Mouse (Mus musculus) liver, embryonic 12.5 days (tissue): ENCODE measurements around the gene Slc5a10. TPM values are rescaled to one million over a fixed set of nuclear protein-coding genes. Genes with fewer than 3 reads are reported as not detected.

Experiments
- ATAC-seq: fragments of 200-750 bp; cut with Nextera tagmentation; 2 replicates; pipeline ENCODE4 v1.8.0; 2017; ENCODE audit warnings: moderate number of reproducible peaks, mild to moderate bottlenecking, moderate library complexity
- H3K27ac ChIP-seq: fragments of 300-500 bp; sonication (generic); 2 replicates; pipeline ENCODE4 v1.5.1; 2016; ENCODE audit warnings: mild to moderate bottlenecking
- H3K27me3 ChIP-seq: fragments of 300-500 bp; sonication (generic); replicated peaks from 2 replicates; pipeline ENCODE4 v1.6.1; 2016; ENCODE audit warnings: mild to moderate bottlenecking, moderate library complexity
- H3K36me3 ChIP-seq: fragments of 300-500 bp; sonication (generic); 2 replicates; pipeline ENCODE4 v1.6.1; 2016; ENCODE audit warnings: mild to moderate bottlenecking, moderate library complexity
- H3K4me1 ChIP-seq: fragments of 300-500 bp; sonication (generic); 2 replicates; pipeline ENCODE4 v1.6.1; 2016
- H3K4me2 ChIP-seq: fragments of 300-500 bp; sonication (generic); 2 replicates; pipeline ENCODE4 v1.6.1; 2016; ENCODE audit warnings: mild to moderate bottlenecking, moderate library complexity
- H3K4me3 ChIP-seq: fragments of 300-500 bp; sonication (generic); 2 replicates; pipeline ENCODE4 v1.5.1; 2016; ENCODE audit warnings: mild to moderate bottlenecking, moderate library complexity
- H3K9ac ChIP-seq: fragments of 300-500 bp; sonication (generic); 2 replicates; pipeline ENCODE4 v1.6.1; 2016; ENCODE audit warnings: mild to moderate bottlenecking, moderate library complexity
- H3K9me3 ChIP-seq: fragments of 300-500 bp; sonication (generic); replicated peaks from 2 replicates; pipeline ENCODE4 v1.6.1; 2016; ENCODE audit warnings: mild to moderate bottlenecking, moderate library complexity
- WGBS: fragments of 180-500 bp; shearing (Covaris S2); methylation state at CpG from one replicate; pipeline ENCODE4 v1.1.7; 2016; ENCODE audit not compliant: insufficient replicate concordance; 5-methylcytosine and 5-hydroxymethylcytosine counted together
- polyA plus RNA-seq: library from polyadenylated mRNA; unstranded; fragments of >200 nt; fragmentation: Nextera tagmentation; extraction: Ambion mirVana; gene quantifications from 2 replicates; pipeline ENCODE4 v1.2.1, GENCODE M21; 2016

The Slc5a10 gene
- polyA plus RNA-seq, 1 experiment from 2014 or later = not detected

DNA sequence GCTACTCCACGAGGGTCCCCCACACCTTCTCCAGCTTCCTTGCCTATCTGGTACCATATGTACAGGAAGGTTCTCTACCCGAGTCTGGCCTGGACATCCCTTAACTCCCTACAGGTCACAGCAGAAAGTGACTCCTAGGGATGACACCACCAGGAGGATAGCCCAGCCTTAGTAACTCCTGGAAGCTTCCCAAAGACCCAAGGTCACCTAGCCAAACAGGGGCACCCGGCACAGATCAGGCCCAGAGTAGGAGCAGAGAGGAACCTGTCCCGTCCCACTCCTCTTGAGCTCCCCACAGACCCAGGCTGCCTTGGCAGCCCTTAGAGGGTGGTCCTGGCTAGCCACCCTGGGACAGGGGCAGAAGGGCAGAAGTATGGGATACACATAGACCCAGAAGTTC, 55.2 kb downstream of the Slc5a10 start:
- Histone ChIP-seq H3K27me3 (0 out of 2 replicates have a peak, but pooled peaks cover 1% of the 10 kb centered on the region), H3K4me3 (no peak overlapping the region), H3K27ac (no peak overlapping the region), H3K36me3 (no peaks in the 10 kb centered on the region), H3K4me1 (no peaks in the 10 kb centered on the region; the same call in none of the 2 replicates), H3K4me2 (no peak overlapping the region), H3K9ac (no peak overlapping the region), H3K9me3 (no peaks in the 10 kb centered on the region)
- ATAC-seq = no peak
- 74% methylated on average over 4 of the region's 4 CpGs for WGBS

DNA sequence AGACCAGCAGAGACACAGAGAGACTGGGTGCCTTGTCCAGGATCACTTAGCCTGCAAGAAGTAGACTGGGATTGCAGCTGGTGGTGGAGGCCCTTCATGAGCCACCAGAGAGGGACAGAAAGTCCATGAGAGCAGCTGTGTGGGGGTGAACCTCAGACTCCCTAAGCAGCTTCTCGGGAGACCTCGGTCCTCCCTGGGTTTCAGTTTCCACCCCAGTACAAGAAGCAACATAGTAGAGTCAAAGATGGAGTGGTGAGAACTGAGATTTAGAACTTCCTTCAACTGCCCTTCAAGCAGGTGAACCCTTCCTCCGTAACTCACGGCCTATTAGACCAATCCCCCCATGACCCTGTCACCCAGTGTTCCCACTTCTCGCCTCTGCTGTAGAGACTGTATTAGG, 58.4 kb downstream of the Slc5a10 start:
- Histone ChIP-seq H3K27ac (no peak overlapping the region), H3K9me3 (no peaks in the 10 kb centered on the region), H3K4me1 (no peaks in the 10 kb centered on the region; the same call in 1 of the 2 replicates), H3K9ac (no peak overlapping the region), H3K36me3 (no peaks in the 10 kb centered on the region), H3K4me3 (no peak overlapping the region), H3K4me2 (no peak overlapping the region), H3K27me3 (no peaks in the 10 kb centered on the region)
- ATAC-seq = no peak
- 83% methylated on average over 5 of the region's 5 CpGs for WGBS

GRCm38 (mm10) chr11:61660806-61661392, 59.7 kb downstream of the Slc5a10 start:
- H3K27ac ChIP-seq = no peak overlapping the region
- no peak overlapping the region for H3K9ac ChIP-seq
- ATAC-seq = no peak
- no peak overlapping the region for H3K4me2 ChIP-seq
- 57% methylated on average over 7 of the region's 7 CpGs for WGBS
- no peak overlapping the region for H3K4me3 ChIP-seq
- no peaks in the 10 kb centered on the region for H3K9me3 ChIP-seq
- H3K27me3 ChIP-seq = no peaks in the 10 kb centered on the region
- H3K4me1 ChIP-seq = no peaks in the 10 kb centered on the region; the same call in 1 of the 2 replicates
- no peaks in the 10 kb centered on the region for H3K36me3 ChIP-seq

- Histone ChIP-seq H3K4me3 (no peak overlapping the region), H3K36me3 (no peaks in the 10 kb centered on the region), H3K27ac (no peak overlapping the region), H3K9me3 (no peaks in the 10 kb centered on the region), H3K4me2 (no peak overlapping the region), H3K27me3 (no peaks in the 10 kb centered on the region), H3K9ac (no peak overlapping the region), H3K4me1 (no peaks in the 10 kb centered on the region; the same call in 1 of the 2 replicates)
- 75% methylated on average over 8 of the region's 8 CpGs for WGBS
- ATAC-seq = no peak
Observed at GRCm38 (mm10) chr11:61660001-61660400, 60.6 kb downstream of the Slc5a10 start.

- Histone ChIP-seq H3K27me3 (no peaks in the 10 kb centered on the region), H3K36me3 (no peaks in the 10 kb centered on the region), H3K9me3 (no peaks in the 10 kb centered on the region), H3K9ac (no peak overlapping the region), H3K4me1 (no peaks in the 10 kb centered on the region; the same call in 1 of the 2 replicates), H3K4me3 (no peak overlapping the region), H3K27ac (no peak overlapping the region), H3K4me2 (no peak overlapping the region)
- 51% methylated on average over 4 of the region's 4 CpGs for WGBS
- no peak for ATAC-seq
Observed at GRCm38 (mm10) chr11:61659011-61659858, 61.4 kb downstream of the Slc5a10 start.

DNA sequence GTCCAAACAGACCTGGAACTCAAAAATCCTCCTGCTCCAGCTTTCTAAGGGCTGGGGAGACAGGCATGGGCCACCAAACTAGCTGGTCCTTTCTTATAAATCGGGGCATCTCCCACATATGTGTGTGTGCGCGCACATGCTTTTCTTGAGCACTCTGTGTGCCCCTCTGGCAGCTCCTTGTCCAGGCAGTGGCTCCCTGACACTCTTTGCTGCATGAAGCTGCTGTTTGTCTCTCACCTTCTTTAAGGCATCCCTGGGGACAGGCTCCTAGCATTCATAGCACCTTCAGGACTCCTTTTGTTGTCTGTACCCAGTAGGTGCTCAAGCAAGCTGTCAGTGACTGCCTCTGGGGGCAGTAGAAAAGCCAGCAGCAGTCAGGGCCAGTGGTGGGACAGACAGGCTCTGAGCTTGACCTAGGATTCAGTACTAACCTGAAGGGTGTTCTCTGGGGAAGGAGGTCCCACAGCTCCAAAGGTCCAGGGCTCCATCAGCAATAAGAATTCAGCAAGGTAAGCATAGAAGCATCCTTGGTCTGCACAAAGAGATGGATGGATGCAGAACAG, 62.2 kb downstream of the Slc5a10 start:
- no peak overlapping the region for H3K9ac ChIP-seq
- no peak overlapping the region for H3K4me2 ChIP-seq
- no peaks in the 10 kb centered on the region for H3K27me3 ChIP-seq
- no peak overlapping the region for H3K27ac ChIP-seq
- WGBS = 75% methylated on average over 3 of the region's 3 CpGs
- H3K4me3 ChIP-seq = no peak overlapping the region
- no peaks in the 10 kb centered on the region for H3K9me3 ChIP-seq
- ATAC-seq = no peak
- H3K4me1 ChIP-seq = no peaks in the 10 kb centered on the region; the same call in 1 of the 2 replicates
- no peaks in the 10 kb centered on the region for H3K36me3 ChIP-seq

- Histone ChIP-seq H3K27me3 (no peaks in the 10 kb centered on the region), H3K27ac (no peak overlapping the region), H3K9ac (no peak overlapping the region), H3K36me3 (no peaks in the 10 kb centered on the region), H3K4me3 (no peak overlapping the region), H3K9me3 (no peaks in the 10 kb centered on the region), H3K4me2 (no peak overlapping the region), H3K4me1 (no peaks in the 10 kb centered on the region; the same call in 1 of the 2 replicates)
- ATAC-seq = no peak
- 69% methylated on average over 2 of the region's 2 CpGs for WGBS
Observed at GRCm38 (mm10) chr11:61657432-61657831, 63.2 kb downstream of the Slc5a10 start.

DNA sequence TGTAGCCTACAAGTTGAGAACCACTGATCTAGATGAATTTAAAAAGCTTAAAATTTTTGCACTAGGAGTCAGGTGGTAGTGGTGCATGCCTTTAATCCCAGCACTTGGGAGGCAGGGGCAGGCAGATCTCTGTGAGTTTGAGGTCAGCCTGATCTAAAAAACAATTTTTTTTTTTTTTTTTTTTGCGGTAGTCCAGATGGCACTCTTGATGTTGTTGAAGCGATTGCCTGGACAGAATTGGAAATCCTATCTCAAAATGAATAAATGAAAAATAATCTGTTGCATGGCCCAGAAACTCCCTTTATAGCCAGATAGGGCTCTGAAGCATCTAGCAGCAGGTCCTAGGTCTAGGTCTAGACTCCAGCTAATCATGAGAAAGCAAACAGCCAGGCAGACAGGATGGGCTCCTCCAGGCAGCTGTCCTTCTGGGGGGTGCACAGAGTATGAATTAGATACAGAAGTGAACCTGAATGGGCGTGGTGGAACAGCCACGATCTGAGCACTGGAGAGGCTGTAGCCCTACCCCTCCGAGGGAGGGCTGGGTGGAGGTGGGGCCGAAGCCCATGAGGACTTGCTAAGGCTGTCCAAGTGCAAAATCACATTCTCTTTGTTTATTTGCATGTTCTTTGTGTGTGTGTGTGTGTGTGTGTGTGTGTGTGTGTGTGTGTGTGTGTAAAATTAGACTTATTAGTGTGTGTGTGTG, 64.3 kb downstream of the Slc5a10 start:
- Histone ChIP-seq H3K36me3 (no peaks in the 10 kb centered on the region), H3K9ac (no peak overlapping the region), H3K9me3 (no peaks in the 10 kb centered on the region), H3K4me3 (no peak overlapping the region), H3K4me1 (no peaks in the 10 kb centered on the region; the same call in 1 of the 2 replicates), H3K27me3 (no peaks in the 10 kb centered on the region), H3K4me2 (no peak overlapping the region), H3K27ac (no peak overlapping the region)
- no peak for ATAC-seq
- 57% methylated on average over 6 of the region's 6 CpGs for WGBS

GRCm38 (mm10) chr11:61655649-61656048, 65.0 kb downstream of the Slc5a10 start:
- 42% methylated on average over 4 of the region's 4 CpGs for WGBS
- ATAC-seq = no peak
- no peaks in the 10 kb centered on the region for H3K27me3 ChIP-seq

DNA sequence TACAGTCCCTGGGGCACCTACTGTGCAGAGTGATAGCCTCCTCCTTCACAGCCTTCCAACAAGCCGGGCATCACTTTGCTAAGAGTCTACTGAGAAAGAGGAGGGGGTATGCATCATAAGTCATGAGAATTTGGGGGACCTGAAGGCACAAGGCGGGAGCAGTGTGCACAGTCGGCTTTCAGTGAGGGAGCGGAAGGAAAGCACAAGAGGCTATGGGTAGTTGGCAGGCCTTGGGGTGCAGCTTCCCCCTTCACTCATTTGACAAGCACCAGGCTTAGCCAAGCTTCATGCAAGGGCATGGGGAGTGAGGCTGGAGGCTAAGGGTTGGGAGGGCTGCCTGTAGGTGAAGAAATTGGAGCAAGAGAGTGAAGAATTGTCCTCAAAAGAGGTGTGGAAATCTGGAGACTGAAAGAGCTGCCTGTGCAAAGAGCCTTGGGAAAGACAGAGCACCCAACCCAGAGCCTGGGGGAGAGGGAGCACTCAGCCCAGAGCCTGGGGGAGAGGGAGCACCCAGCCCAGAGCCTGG, 65.8 kb downstream of the Slc5a10 start:
- WGBS = 72% methylated on average over 4 of the region's 4 CpGs

More at GRCm38 (mm10) chr11:61655649-61656048, 65.0 kb downstream of the Slc5a10 start:
- H3K9me3 ChIP-seq = no peaks in the 10 kb centered on the region
- H3K36me3 ChIP-seq = no peaks in the 10 kb centered on the region
- H3K27ac ChIP-seq = no peak overlapping the region
- no peak overlapping the region for H3K4me3 ChIP-seq
- no peaks in the 10 kb centered on the region; the same call in 1 of the 2 replicates for H3K4me1 ChIP-seq
- H3K9ac ChIP-seq = no peak overlapping the region
- no peak overlapping the region for H3K4me2 ChIP-seq

DNA sequence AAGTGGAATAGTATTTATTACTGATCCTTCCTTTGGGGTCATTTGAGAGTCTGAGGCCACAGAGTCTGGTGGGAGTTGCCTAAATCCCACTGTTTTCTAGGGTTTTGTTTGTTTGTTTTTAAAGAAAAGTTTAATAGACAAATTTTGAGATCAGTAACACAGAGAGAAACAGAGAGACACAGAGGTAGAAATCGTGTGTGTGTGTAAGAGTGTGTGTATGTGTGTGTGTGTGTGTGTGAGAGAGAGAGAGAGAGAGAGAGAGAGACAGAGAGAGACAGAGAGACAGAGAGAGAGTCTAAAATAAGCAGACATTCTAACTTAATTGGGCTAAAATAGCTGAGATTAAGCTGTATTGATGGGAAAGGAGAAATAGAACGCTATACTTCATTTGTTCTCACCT, 67.1 kb downstream of the Slc5a10 start:
- Histone ChIP-seq H3K4me2 (peak overlapping the region; percentile 23), H3K27ac (no peak overlapping the region)
- WGBS = 46% methylated on average over 2 of the region's 2 CpGs

More for the DNA sequence above, 65.8 kb downstream of the Slc5a10 start:
- no peak for ATAC-seq
- H3K9ac ChIP-seq = 0 out of 2 replicates have a peak overlapping the region, but pooled peaks have one; percentile 5
- H3K4me2 ChIP-seq = no peak overlapping the region
- no peak overlapping the region for H3K27ac ChIP-seq
- H3K9me3 ChIP-seq = no peaks in the 10 kb centered on the region
- no peak overlapping the region for H3K4me3 ChIP-seq
- H3K4me1 ChIP-seq = no peaks in the 10 kb centered on the region
- no peaks in the 10 kb centered on the region for H3K27me3 ChIP-seq
- H3K36me3 ChIP-seq = no peaks in the 10 kb centered on the region

More for the DNA sequence above, 67.1 kb downstream of the Slc5a10 start:
- no peak for ATAC-seq
- no peaks in the 10 kb centered on the region for H3K9me3 ChIP-seq
- H3K4me1 ChIP-seq = no peaks in the 10 kb centered on the region
- peak overlapping the region; percentile 33 for H3K4me3 ChIP-seq
- no peaks in the 10 kb centered on the region for H3K27me3 ChIP-seq
- no peak overlapping the region for H3K9ac ChIP-seq
- H3K36me3 ChIP-seq = no peaks in the 10 kb centered on the region
